Mouse (Mus musculus) liver, embryonic 14.5 days (tissue): ENCODE measurements around the gene Mmel1. TPM values are rescaled to one million over a fixed set of nuclear protein-coding genes. Genes with fewer than 3 reads are reported as not detected.
A peak's percentile ranks its signal among the peaks of the same experiment; 100 is the strongest.

Source experiments
- ATAC-seq: fragments of 200-750 bp; cut with Nextera tagmentation; 2 replicates; pipeline ENCODE4 v1.8.0; 2017; ENCODE audit warnings: moderate number of reproducible peaks, mild to moderate bottlenecking, moderate library complexity; ENCODE audit not compliant: insufficient read depth
- DNase-seq, 3 experiments: peaks; one replicate each; pipeline ENCODE4 v3.0.0-alpha.2; 2012 to 2013; ENCODE audit warnings: low read depth in 3 of 3, low spot score in 3 of 3
- H3K27ac ChIP-seq: fragments of 300-500 bp; sonication (generic); 2 replicates; pipeline ENCODE4 v1.5.1; 2014; ENCODE audit warnings: moderate library complexity, mild to moderate bottlenecking, control low read depth, inconsistent platforms
- H3K27me3 ChIP-seq: fragments of 300-500 bp; sonication (generic); 2 replicates; pipeline ENCODE4 v1.6.1; 2014; ENCODE audit warnings: mild to moderate bottlenecking, low read length, moderate library complexity; ENCODE audit not compliant: control insufficient read depth, insufficient read depth
- H3K36me3 ChIP-seq: fragments of 300-500 bp; sonication (generic); replicated peaks from 2 replicates; pipeline ENCODE4 v1.6.1; 2014; ENCODE audit warnings: low read depth; ENCODE audit not compliant: control insufficient read depth, insufficient read depth
- H3K4me1 ChIP-seq, 2 experiments: fragments of 200-500 bp in 1 of 2; fragments of 300-500 bp in 1 of 2; sonication (generic) in 1 of 2; replicated peaks; 2 replicates each; pipeline ENCODE4 v1.6.1; 2012 to 2014; ENCODE audit warnings: antibody characterized with exemption in 1 of 2, inconsistent platforms in 1 of 2, low read length in 1 of 2; ENCODE audit not compliant: control insufficient read depth in 2 of 2, insufficient read depth in 2 of 2
- H3K4me2 ChIP-seq: fragments of 300-500 bp; sonication (generic); 2 replicates; pipeline ENCODE4 v1.6.1; 2014; ENCODE audit warnings: low read depth, mild to moderate bottlenecking, control low read depth, moderate library complexity
- H3K4me3 ChIP-seq, 2 experiments: fragments of 200-500 bp in 1 of 2; fragments of 300-500 bp in 1 of 2; sonication (generic) in 1 of 2; 2 replicates each; pipeline ENCODE4 v1.5.1; 2012 to 2014; ENCODE audit warnings: low read depth in 2 of 2, low read length in 2 of 2, mild to moderate bottlenecking in 2 of 2, control low read depth in 1 of 2, inconsistent platforms in 1 of 2, moderate library complexity in 1 of 2; ENCODE audit not compliant: insufficient read depth in 1 of 2
- H3K9ac ChIP-seq: fragments of 300-500 bp; sonication (generic); replicated peaks from 2 replicates; pipeline ENCODE4 v1.6.1; 2014; ENCODE audit warnings: mild to moderate bottlenecking, control low read depth, moderate library complexity
- H3K9me3 ChIP-seq: fragments of 300-500 bp; sonication (generic); 2 replicates; pipeline ENCODE4 v1.6.1; 2016; ENCODE audit warnings: low read length, mixed read lengths; ENCODE audit not compliant: control insufficient read depth
- CTCF ChIP-seq: IDR thresholded peaks from 2 replicates; pipeline ENCODE4 v1.5.1; 2016; ENCODE audit warnings: antibody characterized with exemption, low read depth, control low read depth
- EP300 ChIP-seq: IDR thresholded peaks from 2 replicates; pipeline ENCODE4 v1.6.1; 2016; ENCODE audit warnings: antibody characterized with exemption, low read depth
- WGBS: fragments of 180-500 bp; shearing (Covaris S2); extraction: QIAGEN DNeasy Blood & Tissue Kit; methylation state at CpG from one replicate; pipeline ENCODE4 v1.1.7; 2014; ENCODE audit not compliant: insufficient replicate concordance; 5-methylcytosine and 5-hydroxymethylcytosine counted together
- polyA plus RNA-seq, 2 experiments: library from polyadenylated mRNA; depleted of rRNA in 1 of 2; stranded (reverse) in 1 of 2; unstranded in 1 of 2; fragments of >200 nt; fragmentation: Nextera tagmentation in 1 of 2; extraction: Ambion mirVana in 1 of 2; gene quantifications; 2 replicates each; pipeline versions ENCODE4 v1.2.1 to v1.2.3; 2012 to 2014

Gene Mmel1
- polyA plus RNA-seq, 2 experiments = 2.4 to 2.7 TPM

GRCm38 (mm10) chr4:154871757-154872251, 2.4 kb downstream of the Mmel1 start:
- Histone ChIP-seq H3K4me2 (no peak overlapping the region), H3K9ac (no peak overlapping the region), H3K4me1 (no peaks in the 10 kb centered on the region), H3K9me3 (no peaks in the 10 kb centered on the region), H3K27me3 (peaks cover 3% of the 10 kb centered on the region), H3K36me3 (no peaks in the 10 kb centered on the region), H3K4me3 (no peak overlapping the region), H3K27ac (no peak overlapping the region)
- TF ChIP-seq CTCF (0 out of 2 replicates have a peak, but pooled peaks have one; percentile 14), EP300 (no peak)
- DNase-seq (no peak), ATAC-seq (no peak)
- WGBS = 9% methylated on average over 13 of the region's 13 CpGs

GRCm38 (mm10) chr4:154873186-154873585, 3.8 kb downstream of the Mmel1 start:
- Histone ChIP-seq H3K4me1 (peaks cover 1 to 2% of the 10 kb centered on the region in 2 experiments), H3K27me3 (peaks cover 3% of the 10 kb centered on the region), H3K9me3 (no peaks in the 10 kb centered on the region), H3K27ac (no peak overlapping the region), H3K36me3 (no peaks in the 10 kb centered on the region), H3K4me2 (no peak overlapping the region), H3K9ac (no peak overlapping the region), H3K4me3 (no peak overlapping the region)
- DNase-seq (no peak), ATAC-seq (no peak)
- TF ChIP-seq EP300 (no peak), CTCF (no peak)
- WGBS = 60% methylated on average over 6 of the region's 6 CpGs

- DNase-seq (peak; percentile 87 to 90 (median 88)), ATAC-seq (peak; percentile 66)
- Histone ChIP-seq H3K27ac (peak overlapping the region; percentile 85), H3K4me1 (peaks cover 39 to 44% of the 10 kb centered on the region in 2 experiments), H3K36me3 (no peaks in the 10 kb centered on the region), H3K4me2 (peak overlapping the region; percentile 68), H3K27me3 (peaks cover 3% of the 10 kb centered on the region), H3K9ac (peak overlapping the region; percentile 49), H3K4me3 (peak overlapping the region; percentile 43 to 61), H3K9me3 (no peaks in the 10 kb centered on the region)
- WGBS = 8% methylated on average over 18 of the region's 18 CpGs
- TF ChIP-seq EP300 (no peak), CTCF (peak; percentile 97)
Observed at GRCm38 (mm10) chr4:154877864-154878548, 8.6 kb downstream of the Mmel1 start.

GRCm38 (mm10) chr4:154880730-154881129, 11.3 kb downstream of the Mmel1 start:
- Histone ChIP-seq H3K4me3 (peak overlapping the region; percentile 31 to 36; a peak in 3 of 4 replicates), H3K27ac (peak overlapping the region; percentile 97), H3K4me2 (peak overlapping the region; percentile 72), H3K36me3 (no peaks in the 10 kb centered on the region), H3K9ac (peak overlapping the region; percentile 87), H3K27me3 (peaks cover 9% of the 10 kb centered on the region), H3K4me1 (peaks cover 39 to 44% of the 10 kb centered on the region in 2 experiments), H3K9me3 (no peaks in the 10 kb centered on the region)
- 23% methylated on average over 6 of the region's 6 CpGs for WGBS
- ATAC-seq (peak; percentile 86), DNase-seq (peak; percentile 76 to 81 (median 76))
- TF ChIP-seq CTCF (no peak), EP300 (peak; percentile 87)

- peak overlapping the region; percentile 87 for H3K9ac ChIP-seq
- peaks cover 6% of the 10 kb centered on the region for H3K27me3 ChIP-seq
- H3K9me3 ChIP-seq = no peaks in the 10 kb centered on the region
- H3K27ac ChIP-seq = peak overlapping the region; percentile 97
- peak overlapping the region; percentile 40 to 44; a peak in 3 of 4 replicates for H3K4me3 ChIP-seq
- DNase-seq (peak in 2 of 3 experiments; percentile 45 to 77), ATAC-seq (peak; percentile 50)
- H3K36me3 ChIP-seq = no peaks in the 10 kb centered on the region
- 16% methylated on average over 13 of the region's 14 CpGs for WGBS
- TF ChIP-seq CTCF (no peak), EP300 (no peak)
- peaks cover 39 to 44% of the 10 kb centered on the region in 2 experiments for H3K4me1 ChIP-seq
- peak overlapping the region; percentile 72 for H3K4me2 ChIP-seq
Observed at GRCm38 (mm10) chr4:154882014-154882659, 12.8 kb downstream of the Mmel1 start.
